Mouse (Mus musculus): ENCODE measurements around the gene Cdh5. TPM values are rescaled to one million over a fixed set of nuclear protein-coding genes. Genes with fewer than 3 reads are reported as not detected.
"Not testable (repeated sequence)": the region's sequence is repeated elsewhere in the genome, so short reads cannot be mapped to it uniquely, and the experiment has no call there.

Cdh5 gene
- polyA plus RNA-seq, 1 experiment from 2014 or later, result 25.5 TPM

GRCm38 (mm10) chr8:104075079-104075478, 26.3 kb upstream of the Cdh5 start:
- WGBS, result 74% methylated on average over 6 of the region's 6 CpGs
- ATAC-seq (ENCODE audit: low FRiP score, low read depth), result no peak
- no peak overlapping the region for H3K4me2 ChIP-seq (replicated peaks)

DNA sequence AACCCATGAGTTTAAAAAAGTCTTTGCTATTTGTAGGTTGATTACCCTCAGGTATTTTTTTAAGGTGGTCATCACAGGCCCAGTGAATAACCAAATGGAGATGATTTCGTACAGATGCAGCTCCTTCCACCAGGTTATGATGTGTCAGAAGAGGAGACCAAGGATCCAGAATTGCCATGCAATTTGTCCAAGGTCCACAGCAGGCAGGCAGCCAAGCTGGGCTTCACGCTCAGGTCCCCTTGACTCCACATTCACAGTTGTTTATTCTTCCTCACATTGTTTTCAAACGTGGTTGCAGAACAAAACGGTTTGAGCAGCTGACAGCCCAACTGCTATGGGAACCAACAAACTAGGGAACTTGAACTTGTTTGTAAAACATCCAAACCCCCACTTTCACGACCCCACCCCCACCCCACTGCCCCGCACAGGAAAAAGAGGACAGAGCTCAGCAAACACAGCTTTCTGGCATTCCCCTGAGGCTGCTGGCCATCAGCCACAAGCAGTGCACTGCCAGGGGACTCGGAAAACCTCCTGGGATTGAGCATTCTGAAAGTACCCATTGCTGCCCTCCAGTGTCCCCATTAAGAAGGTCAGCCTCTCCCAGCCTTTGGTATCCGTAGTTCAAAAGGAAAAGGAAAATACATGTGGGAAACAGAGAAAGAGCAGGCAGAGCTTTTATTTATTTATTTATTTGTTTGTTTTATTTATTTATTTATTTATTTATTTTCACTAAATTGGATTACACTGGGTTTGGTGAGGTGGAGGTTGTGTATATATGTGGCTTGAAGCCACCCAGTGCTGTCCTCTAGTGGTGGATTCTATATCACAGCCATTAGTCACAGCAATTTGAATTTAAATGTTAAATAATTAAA, 24.6 kb upstream of the Cdh5 start:
- ATAC-seq (ENCODE audit: low FRiP score, low read depth), result no peak
- Histone ChIP-seq H3K9ac (no peak overlapping the region), H3K27me3 (no peaks in the 10 kb centered on the region), H3K4me2 (replicated peaks) (no peak overlapping the region), H3K9me3 (no peaks in the 10 kb centered on the region), H3K4me3 (no peak overlapping the region), H3K27ac (no peak overlapping the region), H3K36me3 (no peaks in the 10 kb centered on the region), H3K4me1 (peaks cover 6% of the 10 kb centered on the region)
- WGBS, result 33% methylated on average over 8 of the region's 8 CpGs

More at GRCm38 (mm10) chr8:104075079-104075478, 26.3 kb upstream of the Cdh5 start:
- no peaks in the 10 kb centered on the region for H3K36me3 ChIP-seq
- no peak overlapping the region for H3K4me3 ChIP-seq
- no peak overlapping the region for H3K27ac ChIP-seq
- no peaks in the 10 kb centered on the region for H3K27me3 ChIP-seq
- no peaks in the 10 kb centered on the region for H3K9me3 ChIP-seq
- H3K9ac ChIP-seq, result no peak overlapping the region
- peaks cover 15% of the 10 kb centered on the region for H3K4me1 ChIP-seq

DNA sequence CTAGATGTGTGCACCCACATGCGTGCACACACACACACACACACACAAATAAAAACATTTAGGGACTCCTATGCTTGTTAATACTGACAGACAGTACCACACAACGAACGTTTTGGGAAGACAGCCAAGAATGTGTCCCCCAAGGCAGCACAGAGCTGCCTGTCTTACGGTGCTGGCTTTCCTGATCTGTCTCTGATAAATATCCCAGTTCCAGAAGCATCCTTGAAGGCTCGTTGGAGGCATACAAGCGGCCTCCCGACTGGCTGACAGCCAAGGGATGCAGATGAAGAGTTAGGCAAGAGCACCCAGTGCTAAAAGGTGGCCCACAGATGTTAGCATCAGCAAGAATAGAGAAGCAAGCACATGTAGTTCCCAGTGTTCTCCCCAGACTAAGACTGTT, 23.3 kb upstream of the Cdh5 start:
- Histone ChIP-seq H3K27ac (no peak overlapping the region; the same call in 1 of the 2 replicates), H3K9me3 (no peaks in the 10 kb centered on the region), H3K4me2 (replicated peaks) (no peak overlapping the region), H3K4me1 (peaks cover 6% of the 10 kb centered on the region), H3K9ac (no peak overlapping the region), H3K27me3 (no peaks in the 10 kb centered on the region), H3K4me3 (no peak overlapping the region), H3K36me3 (no peaks in the 10 kb centered on the region)
- no peak for ATAC-seq (ENCODE audit: low FRiP score, low read depth)
- 54% methylated on average over 7 of the region's 7 CpGs for WGBS

- 82% methylated on average over 10 of the region's 10 CpGs for WGBS
Observed at GRCm38 (mm10) chr8:104085281-104085680, 16.1 kb upstream of the Cdh5 start.

DNA sequence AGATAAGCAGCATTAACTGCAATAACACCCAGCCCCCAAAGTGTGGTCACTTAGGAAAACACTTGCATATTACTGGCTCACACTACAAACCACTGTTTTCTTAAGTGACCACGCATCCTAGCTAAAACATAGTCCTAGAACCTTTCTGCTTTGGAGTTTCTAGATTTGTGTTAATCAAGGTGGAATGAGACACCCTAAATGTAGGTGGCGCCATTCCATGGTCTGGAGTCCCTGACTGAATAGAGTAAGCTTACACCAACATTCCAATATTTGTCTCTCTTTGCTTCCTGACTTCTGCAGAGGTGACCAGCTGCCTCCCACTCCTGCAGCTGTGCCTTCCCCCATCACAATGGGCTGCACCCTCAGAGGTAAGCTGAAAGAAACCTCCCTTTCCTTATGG, 14.8 kb upstream of the Cdh5 start:
- no peak overlapping the region for H3K9ac ChIP-seq
- 67% methylated on average over 2 of the region's 2 CpGs for WGBS
- H3K4me1 ChIP-seq, result no peaks in the 10 kb centered on the region
- H3K27me3 ChIP-seq, result no peaks in the 10 kb centered on the region
- H3K36me3 ChIP-seq, result no peaks in the 10 kb centered on the region
- H3K4me3 ChIP-seq, result no peak overlapping the region
- ATAC-seq (ENCODE audit: low FRiP score, low read depth), result no peak
- H3K4me2 ChIP-seq (replicated peaks), result no peak overlapping the region
- no peak overlapping the region for H3K27ac ChIP-seq
- no peaks in the 10 kb centered on the region for H3K9me3 ChIP-seq

More at GRCm38 (mm10) chr8:104085281-104085680, 16.1 kb upstream of the Cdh5 start:
- Histone ChIP-seq H3K36me3 (no peaks in the 10 kb centered on the region), H3K4me2 (replicated peaks) (no peak overlapping the region), H3K9me3 (no peaks in the 10 kb centered on the region), H3K4me1 (no peaks in the 10 kb centered on the region), H3K4me3 (no peak overlapping the region), H3K27ac (no peak overlapping the region), H3K9ac (no peak overlapping the region), H3K27me3 (no peaks in the 10 kb centered on the region)
- no peak for ATAC-seq (ENCODE audit: low FRiP score, low read depth)

DNA sequence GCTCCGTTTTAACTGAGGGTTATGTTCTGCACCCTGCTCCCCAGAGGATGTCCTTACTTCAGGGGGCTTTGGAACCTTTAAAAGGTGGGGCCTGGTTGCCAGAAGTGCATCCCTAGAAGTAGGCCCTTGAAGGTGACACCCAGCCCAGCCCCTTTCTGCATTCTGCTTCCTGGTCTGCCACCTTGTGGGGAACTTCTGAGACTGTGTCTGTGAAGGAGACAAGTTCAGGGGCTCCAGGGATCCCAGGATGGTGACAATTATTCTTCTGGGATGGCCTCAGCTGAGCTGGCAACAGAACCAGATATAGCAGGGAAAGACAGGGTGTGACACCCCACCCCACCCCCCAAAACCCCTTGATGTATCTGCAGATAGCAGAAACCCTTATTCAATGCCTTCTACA, 14.3 kb upstream of the Cdh5 start:
- H3K36me3 ChIP-seq, result no peaks in the 10 kb centered on the region
- H3K9me3 ChIP-seq, result no peaks in the 10 kb centered on the region
- no peaks in the 10 kb centered on the region for H3K27me3 ChIP-seq
- H3K9ac ChIP-seq, result no peak overlapping the region
- H3K4me3 ChIP-seq, result no peak overlapping the region
- 29% methylated on average over 1 of the region's 1 CpGs for WGBS
- H3K4me1 ChIP-seq, result no peaks in the 10 kb centered on the region
- no peak overlapping the region for H3K27ac ChIP-seq
- no peak overlapping the region for H3K4me2 ChIP-seq (replicated peaks)
- ATAC-seq (ENCODE audit: low FRiP score, low read depth), result no peak

DNA sequence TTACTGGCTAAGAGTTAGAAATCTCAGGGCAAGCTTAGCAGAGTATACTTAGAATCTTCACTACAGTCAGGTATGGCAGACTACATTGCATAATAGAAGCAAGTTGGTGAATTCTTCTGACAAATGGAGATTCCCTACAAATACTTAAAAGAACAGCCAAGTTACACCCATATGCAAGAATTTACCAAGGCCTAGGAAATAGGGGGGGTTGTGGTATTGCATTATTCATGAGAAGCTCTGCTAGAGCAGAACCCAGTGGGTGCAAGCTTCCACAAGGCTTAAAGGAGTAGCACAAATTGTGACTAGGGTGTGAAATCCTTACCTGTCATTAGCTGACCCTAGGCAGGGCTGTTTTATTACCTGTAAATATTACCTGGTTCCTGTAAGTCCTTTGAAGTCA, 13.5 kb upstream of the Cdh5 start:
- not testable (repeated sequence) for H3K9me3 ChIP-seq; H3K4me1 ChIP-seq; H3K9ac ChIP-seq; H3K27me3 ChIP-seq; H3K4me3 ChIP-seq; H3K36me3 ChIP-seq; H3K4me2 ChIP-seq (replicated peaks); ATAC-seq (ENCODE audit: low FRiP score, low read depth); H3K27ac ChIP-seq

- H3K4me3 ChIP-seq, result no peak overlapping the region
- no peak for ATAC-seq (ENCODE audit: low FRiP score, low read depth)
- H3K36me3 ChIP-seq, result no peaks in the 10 kb centered on the region
- H3K27ac ChIP-seq, result no peak overlapping the region
- H3K9me3 ChIP-seq, result no peaks in the 10 kb centered on the region
- H3K4me1 ChIP-seq, result no peaks in the 10 kb centered on the region
- H3K9ac ChIP-seq, result no peak overlapping the region
- no peaks in the 10 kb centered on the region for H3K27me3 ChIP-seq
- H3K4me2 ChIP-seq (replicated peaks), result no peak overlapping the region
- WGBS, result 74% methylated on average over 3 of the region's 3 CpGs
Observed at GRCm38 (mm10) chr8:104088881-104089280, 12.5 kb upstream of the Cdh5 start.

- H3K27ac ChIP-seq; H3K4me1 ChIP-seq; ATAC-seq (ENCODE audit: low FRiP score, low read depth); H3K36me3 ChIP-seq; H3K9ac ChIP-seq; H3K27me3 ChIP-seq; H3K9me3 ChIP-seq: not testable (repeated sequence)
- Histone ChIP-seq H3K4me3 (peak overlapping the region; percentile 23), H3K4me2 (replicated peaks) (peak overlapping the region; percentile 54)
- WGBS, result 11% methylated on average over 24 of the region's 24 CpGs
Observed at GRCm38 (mm10) chr8:104090993-104091900, 10.2 kb upstream of the Cdh5 start.

DNA sequence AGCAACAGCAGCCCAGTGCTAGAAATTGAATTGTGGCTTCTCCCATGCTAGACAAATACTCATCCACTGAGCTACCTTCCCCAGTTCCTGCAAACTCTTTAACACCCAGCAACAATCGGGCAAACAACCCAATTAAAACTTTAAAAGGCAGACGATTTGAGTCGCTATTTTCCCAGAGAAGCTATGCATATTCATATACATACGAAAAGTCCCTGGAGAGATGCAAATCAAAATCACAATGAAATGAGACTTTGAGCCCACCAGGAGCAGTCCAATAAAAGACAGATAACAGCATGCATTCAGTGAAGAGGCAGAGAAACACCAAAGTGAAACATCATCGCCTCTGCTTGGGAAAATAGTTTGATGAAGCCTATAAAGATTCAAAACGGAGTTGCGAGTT, 8.1 kb upstream of the Cdh5 start:
- 41% methylated on average over 7 of the region's 7 CpGs for WGBS
- Histone ChIP-seq H3K36me3 (no peaks in the 10 kb centered on the region), H3K4me2 (replicated peaks) (no peak overlapping the region), H3K27ac (no peak overlapping the region), H3K27me3 (no peaks in the 10 kb centered on the region), H3K4me3 (no peak overlapping the region), H3K9me3 (no peaks in the 10 kb centered on the region), H3K4me1 (peaks cover 9% of the 10 kb centered on the region), H3K9ac (no peak overlapping the region)
- no peak for ATAC-seq (ENCODE audit: low FRiP score, low read depth)

DNA sequence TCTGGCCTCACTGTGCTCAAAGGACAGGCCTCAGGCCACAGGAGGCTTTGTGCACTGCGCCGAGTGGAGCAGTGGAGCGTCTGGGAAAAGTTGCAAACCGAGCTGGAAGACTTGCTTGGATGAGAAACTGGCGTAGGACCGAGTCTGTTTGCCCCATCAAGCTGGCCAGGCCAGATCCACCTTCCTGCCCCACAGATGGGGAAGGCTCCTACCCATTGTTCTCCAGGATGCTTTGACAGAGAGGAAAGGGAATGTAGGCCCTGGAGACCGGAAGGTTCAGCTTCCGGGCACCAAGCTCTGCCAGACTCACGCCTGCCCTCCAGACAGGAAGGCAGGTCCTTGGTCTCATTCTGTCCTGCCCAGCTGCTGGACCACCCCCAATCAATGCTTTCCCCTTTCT, 5.8 kb upstream of the Cdh5 start:
- Histone ChIP-seq H3K9me3 (no peaks in the 10 kb centered on the region), H3K36me3 (no peaks in the 10 kb centered on the region), H3K4me1 (peaks cover 14% of the 10 kb centered on the region), H3K9ac (no peak overlapping the region), H3K4me2 (replicated peaks) (no peak overlapping the region), H3K27ac (peak overlapping the region; percentile 2; the same call in 1 of the 2 replicates), H3K4me3 (no peak overlapping the region), H3K27me3 (no peaks in the 10 kb centered on the region)
- 0 out of 2 replicates have a peak, but pooled peaks have one; percentile 5 for ATAC-seq (ENCODE audit: low FRiP score, low read depth)
- WGBS, result 68% methylated on average over 9 of the region's 9 CpGs

GRCm38 (mm10) chr8:104096644-104097043, 4.8 kb upstream of the Cdh5 start:
- H3K4me2 ChIP-seq (replicated peaks), result no peak overlapping the region
- no peak overlapping the region for H3K27ac ChIP-seq
- 66% methylated on average over 10 of the region's 10 CpGs for WGBS
- H3K27me3 ChIP-seq, result no peaks in the 10 kb centered on the region
- H3K4me3 ChIP-seq, result no peak overlapping the region
- H3K36me3 ChIP-seq, result no peaks in the 10 kb centered on the region
- peaks cover 14% of the 10 kb centered on the region for H3K4me1 ChIP-seq
- H3K9me3 ChIP-seq, result no peaks in the 10 kb centered on the region
- no peak; the same call in 1 of the 2 replicates for ATAC-seq (ENCODE audit: low FRiP score, low read depth)
- H3K9ac ChIP-seq, result no peak overlapping the region
